Mouse (Mus musculus) forebrain, embryonic 10.5 days (tissue): Measurements from ENCODE around the gene Rnf113a2. TPM values are rescaled to one million over a fixed set of nuclear protein-coding genes. Genes with fewer than 3 reads are reported as not detected.

Experiments
- polyA plus RNA-seq: library from polyadenylated mRNA; unstranded; fragments of >200 nt; fragmentation: Nextera tagmentation; extraction: Ambion mirVana; gene quantifications from 2 replicates; pipeline ENCODE4 v1.2.1, GENCODE M21; 2016

Rnf113a2 gene
- polyA plus RNA-seq, 1 experiment from 2014 or later, result 25.6 TPM

Other genes starting within 250 kb of the Rnf113a2 start
- gene Elmsan1, start 198.3 kb upstream of the Rnf113a2 start, polyA plus RNA-seq, result 7.0 and 8.7 TPM in 2 replicates
- 17.7 and 18.2 TPM in 2 replicates for gene Ptgr2, start 132.0 kb upstream of the Rnf113a2 start, polyA plus RNA-seq
- 119 and 120 TPM in 2 replicates for gene Zfp410, start 100.3 kb upstream of the Rnf113a2 start, polyA plus RNA-seq
- gene Coq6, start 55.5 kb upstream of the Rnf113a2 start, polyA plus RNA-seq, result 46.8 and 49.2 TPM in 2 replicates
- gene Fam161b, start 55.4 kb upstream of the Rnf113a2 start, polyA plus RNA-seq, result 4.7 and 5.6 TPM in 2 replicates
- gene Entpd5, start 8.2 kb upstream of the Rnf113a2 start, polyA plus RNA-seq, result 9.9 and 10.3 TPM in 2 replicates
- gene Bbof1, start 8.1 kb upstream of the Rnf113a2 start, polyA plus RNA-seq, result 0.92 and 0.98 TPM in 2 replicates
- 15.0 and 16.2 TPM in 2 replicates for gene Aldh6a1, start 33.8 kb downstream of the Rnf113a2 start, polyA plus RNA-seq
- 31.1 and 33.5 TPM in 2 replicates for gene Lin52, start 34.2 kb downstream of the Rnf113a2 start, polyA plus RNA-seq
- gene Vsx2, start 152.6 kb downstream of the Rnf113a2 start, polyA plus RNA-seq, result 1.2 and 2.2 TPM in 2 replicates
- 12.7 and 12.8 TPM in 2 replicates for gene Abcd4, start 200.2 kb downstream of the Rnf113a2 start, polyA plus RNA-seq
- gene Vrtn, start 223.8 kb downstream of the Rnf113a2 start, polyA plus RNA-seq, result not detected in 2 replicates